Mouse (Mus musculus) T-cell, adult 2 months (primary cell): ENCODE data around the gene Mvp.

ENCODE experiments used
- DNase-seq: peaks from one replicate; pipeline ENCODE4 v3.0.0; 2022; ENCODE audit warnings: low spot score

Gene Mvp

DNA sequence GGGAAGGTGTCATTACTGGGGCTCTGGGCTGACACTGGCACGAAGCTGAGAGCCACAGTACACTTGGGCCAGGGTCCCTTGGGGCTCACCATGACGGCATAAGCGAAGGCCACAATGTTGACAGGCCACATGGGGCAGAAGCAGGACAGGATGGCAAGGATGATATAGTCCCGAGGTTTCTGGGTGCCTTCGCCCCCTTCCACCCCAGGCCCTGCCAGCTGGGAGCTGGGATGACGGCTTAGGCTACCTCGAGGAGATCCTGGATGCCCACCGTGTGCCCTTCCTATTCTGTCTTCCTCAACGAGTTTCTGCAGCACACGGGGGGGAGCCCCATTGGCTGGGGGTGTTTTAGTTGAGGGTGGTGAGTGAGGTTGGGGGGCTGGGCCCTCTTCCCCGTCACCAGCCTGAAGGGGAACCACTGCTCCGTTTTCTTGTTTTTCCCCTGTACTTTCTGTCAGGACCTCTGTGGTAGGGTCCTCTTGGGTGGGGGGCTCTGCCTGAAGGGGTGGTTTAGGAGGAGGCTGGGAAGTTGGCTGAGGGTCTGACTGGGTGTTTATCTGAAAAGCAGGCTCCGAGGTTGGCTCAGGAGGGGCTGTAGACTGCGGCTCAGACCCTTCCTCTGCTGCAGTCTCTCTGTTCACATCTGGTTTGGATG is 5.0 kb upstream of the Mvp start:
- no peak for DNase-seq

DNA sequence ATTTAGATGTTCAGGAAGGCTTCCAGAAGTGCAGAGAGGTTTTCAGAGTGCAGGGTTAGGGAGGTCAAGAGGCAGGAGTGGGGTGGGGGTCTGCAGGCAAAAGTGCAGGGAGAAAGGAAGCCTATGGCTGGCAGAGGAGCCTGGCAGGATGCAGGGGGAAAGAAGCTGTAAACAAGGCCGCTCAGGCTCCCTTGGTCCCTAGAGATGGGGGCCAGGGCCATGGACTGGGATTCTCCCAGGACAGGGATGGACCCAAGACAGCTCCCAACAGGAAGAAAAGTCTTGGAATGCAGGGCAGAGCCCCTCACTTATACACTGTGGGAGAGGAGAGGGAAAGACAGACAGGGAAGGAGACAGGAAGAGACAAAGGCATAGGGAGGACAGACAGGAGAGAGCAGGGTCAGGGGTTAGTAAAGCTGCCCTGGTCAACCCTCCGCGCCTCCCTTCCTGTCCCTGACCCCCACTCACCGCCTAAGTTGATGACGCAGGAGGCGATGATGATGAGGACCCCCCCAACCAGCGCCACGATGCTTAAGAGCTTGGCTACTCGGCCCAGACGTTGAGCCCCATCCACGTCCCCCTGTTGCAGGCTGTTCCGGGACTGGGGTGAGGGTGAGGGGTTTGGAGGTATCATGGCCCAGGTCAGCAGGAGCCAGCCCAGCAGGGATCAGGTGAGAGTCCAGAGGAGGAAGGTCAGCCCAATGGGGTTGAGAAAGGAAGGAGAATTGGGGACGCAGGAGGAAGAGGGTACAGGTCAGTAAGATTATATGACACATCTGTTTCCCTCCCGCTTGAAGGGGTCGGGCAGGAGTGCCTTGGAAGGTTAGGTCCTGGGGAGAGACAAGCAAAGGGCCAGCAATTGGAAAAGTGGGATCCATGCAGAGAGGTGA is 4.2 kb upstream of the Mvp start:
- no peak for DNase-seq

DNA sequence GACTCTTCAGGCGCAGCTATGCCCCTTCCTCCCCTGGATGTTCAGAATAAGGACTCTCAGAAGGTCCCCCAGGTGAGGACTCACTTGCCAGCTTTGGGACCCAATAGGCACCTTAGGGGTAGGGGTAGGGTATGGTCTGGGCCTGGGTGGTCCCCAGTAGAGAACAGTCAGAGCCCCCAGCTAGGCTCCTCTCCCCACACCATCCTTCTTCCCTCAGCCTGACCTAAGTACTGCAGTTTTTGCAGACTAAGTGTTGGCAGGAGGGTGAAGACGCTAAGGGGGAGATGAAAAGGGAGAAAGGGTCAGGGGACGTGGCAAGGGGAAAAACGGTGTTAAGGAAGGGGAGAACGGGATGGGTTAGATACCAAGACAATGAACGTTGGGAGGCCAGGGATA is 3.5 kb upstream of the Mvp start:
- DNase-seq: no peak

DNA sequence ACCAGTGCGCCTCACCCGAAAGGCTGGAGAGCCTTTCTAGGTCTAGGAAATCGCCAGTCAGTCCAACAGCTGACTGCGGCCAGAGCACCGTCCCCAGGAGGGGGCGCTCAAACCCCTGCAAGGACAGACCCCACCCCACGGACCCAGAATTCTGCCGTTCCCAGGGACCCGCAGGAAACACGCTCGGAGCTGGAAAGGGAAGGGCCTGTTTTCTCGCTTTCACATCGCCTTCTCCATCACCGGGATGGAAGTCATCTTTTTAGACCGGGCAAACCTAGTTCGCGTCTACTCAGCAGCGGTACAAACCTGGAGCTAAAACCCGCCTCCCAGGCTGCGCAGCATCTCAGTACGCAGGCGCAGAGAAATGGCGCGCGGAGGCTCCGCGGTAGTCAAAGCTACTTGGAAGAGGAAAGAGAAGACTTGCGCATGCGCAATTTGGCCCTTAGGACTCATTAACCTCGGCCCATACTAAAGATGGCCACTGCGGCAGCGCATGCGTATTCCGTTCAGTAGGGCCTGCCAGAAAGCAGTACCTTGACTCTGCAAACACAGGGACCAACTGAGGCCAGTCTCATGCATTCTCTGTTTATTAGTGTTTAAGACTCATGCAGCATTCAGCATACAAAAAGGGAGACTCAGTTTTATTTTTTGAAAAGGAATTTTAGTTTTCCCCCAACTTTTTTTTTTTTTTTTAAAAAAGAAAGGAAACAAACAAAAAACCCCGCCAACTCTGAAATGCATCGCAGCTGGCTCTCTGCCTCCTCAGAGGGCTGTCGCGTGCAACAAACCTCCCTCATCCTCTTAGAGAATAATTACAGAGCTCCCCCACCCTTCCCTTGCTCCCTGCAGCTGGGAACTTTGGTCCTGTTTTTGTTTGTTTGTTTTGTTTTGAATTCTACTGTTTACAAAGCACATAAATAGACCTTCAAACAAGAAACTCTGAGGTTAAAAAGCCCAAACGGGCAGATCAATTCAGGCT is 2.8 kb upstream of the Mvp start, which contains the start of gene Pagr1a:
Pagr1a (minus strand) TSS at position 382 of the 979 bp plus-strand sequence.
- peak; percentile 97 for DNase-seq

DNA sequence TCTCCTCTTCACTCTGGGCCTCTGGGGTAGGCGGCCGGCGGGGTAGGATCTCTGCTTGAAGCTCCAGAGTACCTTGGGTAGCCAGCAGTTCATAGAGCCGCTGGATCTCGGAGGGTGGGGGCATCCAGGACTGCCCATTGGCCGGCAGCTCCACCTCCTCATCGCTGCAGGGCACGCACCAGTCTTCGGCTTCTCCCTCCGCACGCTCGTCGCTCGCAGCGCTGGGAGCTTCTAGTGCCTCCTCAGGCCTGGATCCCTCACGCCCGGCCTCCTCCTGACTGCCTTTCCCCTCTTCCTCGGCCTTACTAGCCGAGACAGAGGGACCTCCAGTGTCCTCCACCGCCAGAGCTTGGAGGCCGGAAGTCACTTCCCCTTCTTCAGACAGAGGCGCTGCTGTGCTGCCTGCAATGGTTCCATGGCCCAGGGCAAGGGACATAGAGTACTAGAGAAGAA is 2.1 kb upstream of the Mvp start:
- no peak for DNase-seq

DNA sequence TGATC is 1.9 kb upstream of the Mvp start, which contains the start of gene Pagr1b:
Pagr1b (minus strand) TSS at position 4 of the 5 bp plus-strand sequence.
- no peak for DNase-seq

DNA sequence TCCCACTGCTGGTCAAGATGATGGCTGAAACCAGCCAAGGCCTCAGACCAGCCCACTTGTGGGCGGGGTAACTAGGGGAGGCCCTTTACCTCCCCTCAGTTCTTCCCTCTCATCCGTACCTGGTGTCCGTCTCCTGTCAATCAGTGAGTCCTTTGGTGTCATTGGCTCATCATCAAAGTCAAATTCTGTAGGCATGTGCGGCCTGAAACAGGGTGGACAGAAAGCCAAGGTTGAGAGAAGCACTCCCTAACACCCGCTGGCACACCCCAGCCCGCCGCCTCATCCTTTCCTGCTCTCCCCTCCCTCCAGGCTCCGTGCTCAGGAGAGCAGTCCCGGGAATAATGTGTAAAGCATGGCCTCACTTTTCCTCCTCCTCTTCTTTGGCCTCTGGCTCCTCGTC is 1.7 kb upstream of the Mvp start:
- DNase-seq: no peak

DNA sequence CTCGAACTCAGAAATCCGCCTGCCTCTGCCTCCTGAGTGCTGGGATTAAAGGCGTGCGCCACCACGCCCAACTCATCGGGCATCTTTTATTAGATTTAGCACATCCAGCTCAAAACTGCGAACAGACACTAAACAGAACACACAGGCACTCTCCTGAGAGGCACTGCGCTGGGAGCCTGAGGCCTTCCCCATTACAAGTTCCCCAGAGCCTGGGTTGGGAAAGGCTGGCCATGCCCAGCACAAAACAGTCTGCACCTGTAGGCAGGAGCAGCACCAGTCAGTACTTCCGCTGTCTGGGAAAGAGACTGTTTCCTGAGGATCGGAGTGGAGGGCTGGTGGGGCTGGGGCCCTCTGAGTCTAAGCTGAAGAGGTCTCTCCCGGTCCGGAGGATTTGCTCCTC is 572 bp upstream of the Mvp start:
- no peak for DNase-seq

DNA sequence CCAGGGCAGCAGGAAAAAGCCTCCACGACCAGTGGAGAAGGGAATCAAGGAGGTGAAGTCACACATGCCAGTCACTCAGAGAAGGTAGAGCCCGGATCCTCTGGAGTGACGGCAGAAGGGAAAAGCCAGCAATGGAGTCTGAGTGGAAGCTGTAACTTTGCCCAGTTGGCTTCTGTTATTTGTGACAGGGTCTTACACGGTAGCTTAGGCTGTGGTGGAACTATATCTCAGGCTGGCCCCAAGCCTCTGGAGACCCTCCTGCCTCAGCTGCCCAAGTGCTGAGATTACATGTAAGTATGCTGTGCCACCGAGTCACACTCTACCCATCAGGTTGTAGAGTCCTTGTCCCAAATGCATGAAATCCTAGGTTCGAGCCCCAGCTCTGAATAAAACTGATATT is 1.0 kb downstream of the Mvp start:
- DNase-seq: no peak

DNA sequence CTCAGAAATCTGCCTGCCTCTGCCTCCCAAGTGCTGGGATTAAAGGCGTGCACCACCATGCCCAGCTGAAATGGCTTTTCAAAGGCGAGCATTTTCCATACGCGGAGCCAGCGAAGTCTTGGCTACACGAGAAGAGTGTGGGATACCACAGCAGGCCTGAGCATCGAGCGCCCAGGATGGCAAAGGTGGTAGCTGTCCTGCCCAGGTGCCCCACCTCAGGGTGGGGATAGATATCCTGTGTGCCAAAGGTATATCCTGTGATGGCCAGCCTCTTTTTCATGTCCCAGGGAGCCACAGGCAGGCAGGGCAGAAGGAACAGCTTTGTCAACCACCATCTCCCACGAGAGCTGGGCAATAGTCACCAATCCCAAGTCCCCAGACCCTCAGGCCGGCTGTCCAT is 1.6 kb downstream of the Mvp start:
- no peak for DNase-seq

DNA sequence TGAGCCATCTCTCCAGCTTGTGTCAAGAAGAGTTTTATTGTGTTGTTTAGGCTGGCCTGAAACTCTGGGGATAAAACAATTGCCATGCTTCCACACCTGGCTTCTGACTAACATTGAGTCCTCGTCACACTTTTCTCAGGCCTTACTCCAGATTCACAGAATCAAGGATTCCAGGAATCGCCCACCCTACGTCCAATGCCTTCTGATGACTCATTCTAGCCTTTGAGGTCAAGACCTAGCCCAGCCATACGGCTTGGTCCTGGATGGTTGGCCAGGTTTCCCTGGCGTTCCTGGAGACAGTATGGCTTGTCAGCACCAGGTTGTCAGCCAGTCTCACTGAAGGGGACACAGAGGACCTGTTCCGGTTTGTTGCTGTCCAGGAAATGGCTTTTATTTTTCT is 2.0 kb downstream of the Mvp start:
- no peak for DNase-seq

DNA sequence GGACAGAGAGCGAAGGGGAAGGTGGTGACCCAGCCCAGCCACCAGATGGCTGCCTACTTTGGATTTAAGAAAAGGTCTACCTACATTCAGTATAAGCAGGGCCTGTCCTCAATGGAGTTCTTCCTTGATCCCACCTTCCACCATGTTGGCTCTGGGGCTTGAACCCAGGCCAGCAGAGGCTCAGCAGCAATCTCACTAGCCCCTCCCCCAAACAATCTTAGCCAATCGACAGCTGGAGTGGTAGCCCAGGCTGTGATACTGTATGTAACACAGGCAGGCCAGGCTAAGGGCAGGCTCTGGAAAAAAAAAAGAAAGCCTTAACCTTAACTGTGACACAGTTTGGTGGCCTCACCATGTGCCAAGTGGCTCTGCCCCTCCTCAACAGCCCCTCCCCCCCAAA is 2.7 kb downstream of the Mvp start:
- no peak for DNase-seq

DNA sequence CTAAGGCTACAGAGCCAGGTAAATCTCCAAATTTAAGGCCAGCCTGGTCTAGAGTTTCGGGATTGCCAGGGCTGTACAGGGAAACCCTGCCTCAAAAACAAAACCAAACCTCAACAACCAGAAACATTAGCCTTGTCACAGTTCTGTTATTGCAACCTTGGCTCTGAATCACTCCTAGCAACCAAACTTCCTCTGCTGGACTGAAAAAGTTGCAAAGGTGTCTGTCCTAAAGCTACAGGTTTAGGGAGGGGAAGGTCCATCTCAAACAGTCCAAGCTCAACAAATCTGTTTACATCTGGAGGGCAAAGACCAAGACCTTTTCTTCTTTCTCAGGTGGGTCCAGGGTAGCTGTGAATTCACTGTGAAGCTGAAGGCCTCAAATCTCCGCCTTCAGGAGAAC is 3.4 kb downstream of the Mvp start:
- no peak for DNase-seq

DNA sequence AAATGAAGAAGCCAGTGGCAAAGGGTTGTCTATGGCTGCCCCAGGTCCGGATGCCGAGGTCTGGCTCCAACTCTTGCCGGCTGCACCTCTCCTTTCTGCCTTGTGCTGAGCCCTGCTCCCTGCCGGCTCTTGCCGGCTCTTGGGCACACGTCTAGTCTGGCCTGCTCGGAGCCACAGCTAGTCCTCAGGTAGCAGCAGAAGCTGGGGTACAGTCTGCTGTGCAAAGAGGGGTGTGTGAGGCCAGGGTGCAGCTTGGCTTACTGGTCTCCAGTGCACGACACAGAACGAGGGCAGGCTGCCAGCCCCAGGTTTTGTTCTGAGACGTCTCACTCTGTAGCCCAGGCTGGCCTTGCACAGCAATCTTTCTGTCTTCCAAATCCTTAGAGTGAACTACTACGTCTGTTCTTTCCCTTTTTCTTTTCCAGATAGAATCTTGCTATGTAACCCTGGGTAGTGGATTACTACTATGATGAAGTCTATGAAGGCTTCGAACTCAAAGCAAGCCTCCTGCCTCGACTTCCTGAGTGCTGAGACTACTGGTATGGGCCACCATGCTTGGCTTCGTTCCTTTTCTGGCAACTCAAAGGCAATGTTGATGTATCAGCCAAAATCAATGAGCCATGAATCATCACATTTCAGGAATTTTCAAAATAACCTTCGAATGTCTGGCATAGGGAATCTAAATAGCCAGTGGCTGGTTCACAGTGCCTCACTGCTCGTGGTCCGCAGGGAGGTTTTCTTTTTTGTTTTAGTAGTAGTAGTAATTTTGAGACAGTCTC is 4.9 kb downstream of the Mvp start:
- DNase-seq: no peak

DNA sequence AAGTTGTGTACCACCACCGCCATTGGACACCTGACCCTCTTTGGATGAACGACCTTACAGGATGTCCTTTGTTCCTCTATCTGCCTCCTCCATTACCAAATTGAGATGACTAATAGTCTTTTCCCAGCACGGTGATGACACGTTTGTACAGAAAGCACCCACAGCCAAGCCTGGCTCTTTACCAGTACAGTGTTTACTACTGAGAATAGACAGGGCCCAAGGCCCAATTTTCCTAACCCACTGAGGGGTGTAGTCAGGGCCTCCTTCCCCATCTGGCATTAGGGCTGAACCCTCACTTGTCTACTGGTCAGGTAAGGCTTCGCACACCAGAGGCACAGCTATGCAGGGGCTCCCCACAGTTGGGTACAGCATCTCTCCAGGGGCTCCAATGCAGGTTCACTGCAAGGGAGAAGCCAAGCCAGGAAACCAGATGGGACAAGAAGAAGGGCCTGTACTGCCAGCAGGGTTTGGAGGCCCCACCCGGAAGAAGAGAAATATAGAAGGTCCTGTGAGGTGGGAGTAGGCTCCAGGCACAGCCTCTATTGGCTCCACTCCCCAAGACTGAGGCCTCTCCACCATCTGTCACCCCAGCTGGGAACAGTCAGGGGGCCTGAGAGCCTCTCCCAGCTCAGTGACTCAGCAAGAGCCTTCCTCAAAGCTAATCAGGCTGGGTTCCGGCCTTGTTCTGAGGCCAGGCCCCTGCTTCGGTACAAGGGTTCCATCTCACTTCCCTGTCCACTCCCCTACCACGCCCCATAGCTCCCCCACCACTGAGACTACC is 6.0 kb downstream of the Mvp start:
- DNase-seq: no peak

DNA sequence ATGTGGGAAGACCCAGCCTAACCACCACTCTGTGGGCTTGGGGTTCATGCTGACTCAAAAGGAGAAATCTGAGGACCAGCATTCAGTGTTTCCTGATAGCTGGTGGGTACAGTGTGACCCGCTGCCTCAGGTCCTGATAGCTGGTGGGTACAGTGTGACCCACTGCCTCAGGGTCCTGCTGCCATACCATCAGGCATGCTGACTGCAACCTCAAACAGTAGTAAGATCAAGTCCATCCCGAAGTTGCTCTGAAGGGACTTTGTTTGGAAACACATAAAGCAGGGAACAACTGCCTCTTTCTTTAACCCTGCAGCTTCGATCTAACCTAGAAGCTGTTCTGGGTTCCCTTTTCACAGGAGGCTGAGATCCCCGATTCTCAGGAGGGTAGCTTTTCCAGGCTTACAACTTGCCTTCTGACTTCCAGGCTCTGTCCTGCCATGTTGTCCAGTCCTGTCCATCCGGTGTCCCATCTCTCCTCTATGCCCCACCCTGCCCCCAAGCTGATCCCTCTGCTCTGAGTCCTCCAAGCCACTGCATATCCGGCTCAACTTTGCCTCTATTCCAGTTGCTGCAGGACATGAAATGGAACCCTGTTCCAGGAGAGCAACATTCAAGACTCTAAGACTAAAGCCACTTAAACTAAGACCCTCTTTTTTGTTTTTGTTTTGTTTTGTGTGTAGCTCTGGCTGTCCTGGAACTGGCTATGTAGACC is 7.0 kb downstream of the Mvp start:
- DNase-seq: no peak

DNA sequence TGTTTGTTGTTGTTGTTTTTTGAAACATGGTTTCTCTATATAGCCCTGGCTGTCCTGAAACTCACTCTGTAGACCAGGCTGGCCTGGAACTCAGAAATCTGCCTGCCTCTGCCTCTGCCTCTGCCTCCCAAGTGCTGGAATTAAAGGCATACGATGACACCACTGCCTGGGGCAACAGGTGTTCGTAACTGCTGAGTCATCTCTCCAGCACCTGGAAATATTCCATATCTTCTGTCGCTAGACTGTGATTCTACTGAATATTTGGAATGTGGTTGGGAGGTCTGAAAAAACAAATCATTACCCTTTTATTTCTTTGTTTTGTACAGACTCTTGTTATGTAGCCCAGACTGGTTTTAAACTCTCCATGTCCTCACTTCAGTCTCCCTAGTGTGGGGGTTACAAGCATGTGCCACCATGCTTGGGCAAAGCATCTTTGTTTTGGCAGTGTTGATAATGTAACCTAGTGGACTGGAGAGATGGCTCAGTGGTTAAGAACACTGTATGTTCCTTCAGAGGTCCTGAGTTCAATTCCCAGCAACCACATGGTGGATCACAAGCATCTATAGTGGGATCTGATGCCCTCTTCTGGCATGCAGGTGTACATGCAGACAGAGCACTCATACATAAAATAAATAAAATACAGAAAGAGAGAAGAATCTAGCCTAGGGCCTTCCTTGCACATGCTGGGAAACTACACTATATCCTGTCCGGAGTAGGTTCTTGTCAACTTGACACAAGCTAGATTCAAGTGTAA is 10.1 kb downstream of the Mvp start:
- DNase-seq: no peak

DNA sequence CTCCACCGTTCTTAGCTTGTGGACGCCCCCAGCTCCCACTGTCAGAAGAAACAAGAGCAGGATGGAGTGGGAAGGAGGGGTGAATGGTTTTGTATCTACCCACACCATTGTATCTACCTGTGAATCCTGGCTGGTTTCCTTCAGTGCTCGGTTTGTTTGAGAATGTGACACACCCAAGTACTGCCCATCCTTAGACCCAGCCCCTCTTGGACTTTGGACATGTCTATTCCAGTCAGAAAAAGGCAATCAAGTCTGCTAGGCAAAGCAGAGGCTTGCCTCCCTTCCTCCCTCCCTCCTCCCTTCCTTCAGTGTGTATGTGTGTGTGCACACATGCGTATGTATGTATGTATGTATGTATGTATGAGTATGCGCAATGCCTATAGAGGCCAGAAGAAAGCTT is 10.8 kb downstream of the Mvp start:
- DNase-seq: no peak

DNA sequence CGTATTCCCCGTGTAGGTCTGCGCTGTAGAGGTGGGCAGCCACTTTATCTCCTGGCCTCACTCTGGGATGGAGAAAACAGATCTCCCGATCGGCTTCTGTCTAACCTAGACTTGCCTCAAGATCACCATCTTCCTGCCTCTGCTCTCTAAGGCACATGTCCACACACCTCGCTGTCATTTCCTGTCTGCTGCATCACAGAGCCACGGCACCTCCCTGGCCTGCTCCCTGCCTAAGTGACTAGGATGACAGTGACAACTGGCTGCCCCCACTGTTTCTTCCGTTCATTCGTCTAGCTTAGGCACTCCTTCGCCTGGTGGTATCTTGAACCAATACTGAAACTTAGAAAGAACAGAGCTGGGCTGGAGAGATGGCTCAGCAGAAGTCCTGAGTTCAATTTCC is 14.9 kb downstream of the Mvp start:
- DNase-seq: peak; percentile 80

DNA sequence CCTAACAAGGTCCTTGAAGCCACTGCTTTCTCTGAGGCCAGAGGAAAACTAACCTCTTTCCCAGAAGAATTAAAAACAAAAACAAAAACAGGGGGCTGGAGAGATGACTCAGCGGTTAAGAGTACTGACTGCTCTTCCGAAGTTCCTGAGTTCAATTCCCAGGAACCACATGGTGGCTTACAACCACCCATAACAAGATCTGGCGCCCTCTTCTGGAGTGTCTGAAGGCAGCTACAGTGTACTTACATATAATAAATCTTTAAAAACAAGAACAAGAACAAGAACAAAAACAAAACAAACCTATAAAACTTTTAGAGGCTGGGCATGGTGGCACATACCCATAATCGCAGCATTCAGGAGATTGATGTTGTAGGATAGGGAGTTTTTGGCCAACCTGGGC is 18.0 kb downstream of the Mvp start:
- no peak for DNase-seq
